Mouse (Mus musculus): ENCODE results near the gene Cacna1d. TPM values are rescaled to one million over a fixed set of nuclear protein-coding genes. Genes with fewer than 3 reads are reported as not detected.

Cacna1d gene
- polyA plus RNA-seq, 1 experiment from 2014 or later = 2.6 TPM

- no peak for ATAC-seq
- no peaks in the 10 kb centered on the region for H3K9me3 ChIP-seq (ENCODE audit: control insufficient read depth, low read length)
- H3K4me3 ChIP-seq (ENCODE audit: low read length) = no peak overlapping the region
- WGBS = 49% methylated on average over 9 of the region's 9 CpGs
- no peaks in the 10 kb centered on the region for H3K4me1 ChIP-seq (ENCODE audit: control insufficient read depth, insufficient read depth, low read length)
- H3K27ac ChIP-seq (ENCODE audit: low read length) = no peak overlapping the region
- H3K27me3 ChIP-seq (replicated peaks; ENCODE audit: control insufficient read depth, insufficient read depth, low read length) = no peaks in the 10 kb centered on the region
- H3K9ac ChIP-seq (ENCODE audit: low read depth, low read length) = no peak overlapping the region
- no peaks in the 10 kb centered on the region for H3K36me3 ChIP-seq (ENCODE audit: control insufficient read depth, insufficient read depth, low read length)
- H3K4me2 ChIP-seq (ENCODE audit: low read depth, low read length) = no peak overlapping the region
Observed at GRCm38 (mm10) chr14:30019792-30020575, 471.3 kb downstream of the Cacna1d start.

GRCm38 (mm10) chr14:30019375-30019774, 471.9 kb downstream of the Cacna1d start:
- H3K27me3 ChIP-seq (replicated peaks; ENCODE audit: control insufficient read depth, insufficient read depth, low read length) = no peaks in the 10 kb centered on the region
- H3K27ac ChIP-seq (ENCODE audit: low read length) = no peak overlapping the region
- no peak overlapping the region for H3K9ac ChIP-seq (ENCODE audit: low read depth, low read length)
- no peaks in the 10 kb centered on the region for H3K9me3 ChIP-seq (ENCODE audit: control insufficient read depth, low read length)
- no peaks in the 10 kb centered on the region for H3K4me1 ChIP-seq (ENCODE audit: control insufficient read depth, insufficient read depth, low read length)
- H3K36me3 ChIP-seq (ENCODE audit: control insufficient read depth, insufficient read depth, low read length) = no peaks in the 10 kb centered on the region
- H3K4me3 ChIP-seq (ENCODE audit: low read length) = no peak overlapping the region
- H3K4me2 ChIP-seq (ENCODE audit: low read depth, low read length) = no peak overlapping the region
- WGBS = 92% methylated on average over 8 of the region's 8 CpGs
- ATAC-seq = no peak

- Histone ChIP-seq H3K4me2 (ENCODE audit: low read depth, low read length) (no peak overlapping the region), H3K9me3 (ENCODE audit: control insufficient read depth, low read length) (no peaks in the 10 kb centered on the region), H3K4me3 (ENCODE audit: low read length) (no peak overlapping the region), H3K27me3 (replicated peaks; ENCODE audit: control insufficient read depth, insufficient read depth, low read length) (no peaks in the 10 kb centered on the region), H3K4me1 (ENCODE audit: control insufficient read depth, insufficient read depth, low read length) (no peaks in the 10 kb centered on the region), H3K36me3 (ENCODE audit: control insufficient read depth, insufficient read depth, low read length) (no peaks in the 10 kb centered on the region), H3K9ac (ENCODE audit: low read depth, low read length) (no peak overlapping the region), H3K27ac (ENCODE audit: low read length) (no peak overlapping the region)
- no peak for ATAC-seq
- 89% methylated on average over 6 of the region's 6 CpGs for WGBS
Observed at GRCm38 (mm10) chr14:30018846-30019245, 472.4 kb downstream of the Cacna1d start.

DNA sequence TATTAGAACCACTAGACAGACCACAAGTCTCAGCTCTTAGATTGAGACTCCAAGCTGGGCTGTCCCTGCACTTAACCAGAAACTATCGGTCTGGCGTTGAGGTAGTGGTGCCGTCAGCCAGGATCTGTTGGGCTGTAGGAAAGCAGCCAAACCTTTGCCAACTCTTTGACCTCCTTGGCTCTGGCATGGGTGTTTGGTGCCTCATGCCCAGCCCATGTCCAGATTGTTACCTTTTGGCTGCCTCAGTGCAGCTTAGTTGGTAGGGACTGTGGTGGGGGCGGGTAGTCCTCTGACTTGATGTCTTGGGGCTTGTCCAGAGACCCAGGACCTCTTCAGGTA, 472.8 kb downstream of the Cacna1d start:
- no peaks in the 10 kb centered on the region for H3K4me1 ChIP-seq (ENCODE audit: control insufficient read depth, insufficient read depth, low read length)
- no peaks in the 10 kb centered on the region for H3K27me3 ChIP-seq (replicated peaks; ENCODE audit: control insufficient read depth, insufficient read depth, low read length)
- H3K27ac ChIP-seq (ENCODE audit: low read length) = no peak overlapping the region
- 91% methylated on average over 4 of the region's 4 CpGs for WGBS
- H3K4me3 ChIP-seq (ENCODE audit: low read length) = no peak overlapping the region
- no peak overlapping the region for H3K4me2 ChIP-seq (ENCODE audit: low read depth, low read length)
- no peak for ATAC-seq
- no peaks in the 10 kb centered on the region for H3K36me3 ChIP-seq (ENCODE audit: control insufficient read depth, insufficient read depth, low read length)
- H3K9me3 ChIP-seq (ENCODE audit: control insufficient read depth, low read length) = no peaks in the 10 kb centered on the region
- H3K9ac ChIP-seq (ENCODE audit: low read depth, low read length) = no peak overlapping the region

- H3K9me3 ChIP-seq (ENCODE audit: control insufficient read depth, low read length) = no peaks in the 10 kb centered on the region
- H3K36me3 ChIP-seq (ENCODE audit: control insufficient read depth, insufficient read depth, low read length) = no peaks in the 10 kb centered on the region
- H3K4me1 ChIP-seq (ENCODE audit: control insufficient read depth, insufficient read depth, low read length) = no peaks in the 10 kb centered on the region
- 77% methylated on average over 8 of the region's 8 CpGs for WGBS
- no peak overlapping the region for H3K4me3 ChIP-seq (ENCODE audit: low read length)
- no peaks in the 10 kb centered on the region for H3K27me3 ChIP-seq (replicated peaks; ENCODE audit: control insufficient read depth, insufficient read depth, low read length)
- H3K27ac ChIP-seq (ENCODE audit: low read length) = 0 out of 2 replicates have a peak overlapping the region, but pooled peaks have one; percentile 26
- no peak overlapping the region for H3K4me2 ChIP-seq (ENCODE audit: low read depth, low read length)
- H3K9ac ChIP-seq (ENCODE audit: low read depth, low read length) = no peak overlapping the region
- ATAC-seq = peak; percentile 80
Observed at GRCm38 (mm10) chr14:30017794-30018462, 473.3 kb downstream of the Cacna1d start.

GRCm38 (mm10) chr14:30016666-30017065, 474.6 kb downstream of the Cacna1d start:
- Histone ChIP-seq H3K4me2 (ENCODE audit: low read depth, low read length) (no peak overlapping the region), H3K27ac (ENCODE audit: low read length) (no peak overlapping the region), H3K9me3 (ENCODE audit: control insufficient read depth, low read length) (no peaks in the 10 kb centered on the region), H3K4me3 (ENCODE audit: low read length) (no peak overlapping the region), H3K36me3 (ENCODE audit: control insufficient read depth, insufficient read depth, low read length) (no peaks in the 10 kb centered on the region), H3K27me3 (replicated peaks; ENCODE audit: control insufficient read depth, insufficient read depth, low read length) (no peaks in the 10 kb centered on the region), H3K9ac (ENCODE audit: low read depth, low read length) (no peak overlapping the region), H3K4me1 (ENCODE audit: control insufficient read depth, insufficient read depth, low read length) (no peaks in the 10 kb centered on the region)
- WGBS = 84% methylated on average over 5 of the region's 5 CpGs
- ATAC-seq = no peak

GRCm38 (mm10) chr14:30015008-30015407, 476.2 kb downstream of the Cacna1d start:
- peaks cover 4% of the 10 kb centered on the region; the same call in 1 of the 2 replicates for H3K4me1 ChIP-seq (ENCODE audit: control insufficient read depth, insufficient read depth, low read length)
- no peaks in the 10 kb centered on the region for H3K27me3 ChIP-seq (replicated peaks; ENCODE audit: control insufficient read depth, insufficient read depth, low read length)
- no peak overlapping the region for H3K27ac ChIP-seq (ENCODE audit: low read length)
- no peak overlapping the region for H3K4me2 ChIP-seq (ENCODE audit: low read depth, low read length)
- no peak overlapping the region for H3K4me3 ChIP-seq (ENCODE audit: low read length)
- ATAC-seq = no peak
- 68% methylated on average over 1 of the region's 1 CpGs for WGBS
- H3K36me3 ChIP-seq (ENCODE audit: control insufficient read depth, insufficient read depth, low read length) = no peaks in the 10 kb centered on the region
- H3K9ac ChIP-seq (ENCODE audit: low read depth, low read length) = no peak overlapping the region
- no peaks in the 10 kb centered on the region for H3K9me3 ChIP-seq (ENCODE audit: control insufficient read depth, low read length)

DNA sequence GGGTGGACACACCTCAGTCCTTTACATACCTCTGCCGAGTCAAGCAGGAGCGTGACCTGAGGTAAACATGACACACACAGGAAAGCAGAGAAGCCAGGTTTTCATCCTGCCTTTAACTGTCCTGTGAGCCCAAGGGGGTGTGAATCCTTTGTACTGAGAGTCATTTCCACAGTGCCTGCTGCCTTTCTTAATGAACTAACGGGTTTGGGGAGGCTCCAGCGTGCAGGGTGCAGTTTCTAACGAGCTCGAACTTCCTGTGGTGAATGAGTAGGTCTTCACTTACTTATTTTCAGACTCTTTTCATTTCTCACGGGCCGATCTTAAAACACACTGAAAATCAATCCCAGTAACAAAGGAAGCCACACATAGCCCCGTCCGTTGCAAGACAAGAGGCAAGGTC, 476.8 kb downstream of the Cacna1d start:
- H3K36me3 ChIP-seq (ENCODE audit: control insufficient read depth, insufficient read depth, low read length) = no peaks in the 10 kb centered on the region
- H3K4me1 ChIP-seq (ENCODE audit: control insufficient read depth, insufficient read depth, low read length) = peaks cover 7% of the 10 kb centered on the region; the same call in 1 of the 2 replicates
- 66% methylated on average over 10 of the region's 10 CpGs for WGBS
- H3K27me3 ChIP-seq (replicated peaks; ENCODE audit: control insufficient read depth, insufficient read depth, low read length) = no peaks in the 10 kb centered on the region
- no peaks in the 10 kb centered on the region for H3K9me3 ChIP-seq (ENCODE audit: control insufficient read depth, low read length)
- no peak for ATAC-seq
- no peak overlapping the region for H3K9ac ChIP-seq (ENCODE audit: low read depth, low read length)
- H3K27ac ChIP-seq (ENCODE audit: low read length) = no peak overlapping the region
- no peak overlapping the region for H3K4me2 ChIP-seq (ENCODE audit: low read depth, low read length)
- no peak overlapping the region for H3K4me3 ChIP-seq (ENCODE audit: low read length)

DNA sequence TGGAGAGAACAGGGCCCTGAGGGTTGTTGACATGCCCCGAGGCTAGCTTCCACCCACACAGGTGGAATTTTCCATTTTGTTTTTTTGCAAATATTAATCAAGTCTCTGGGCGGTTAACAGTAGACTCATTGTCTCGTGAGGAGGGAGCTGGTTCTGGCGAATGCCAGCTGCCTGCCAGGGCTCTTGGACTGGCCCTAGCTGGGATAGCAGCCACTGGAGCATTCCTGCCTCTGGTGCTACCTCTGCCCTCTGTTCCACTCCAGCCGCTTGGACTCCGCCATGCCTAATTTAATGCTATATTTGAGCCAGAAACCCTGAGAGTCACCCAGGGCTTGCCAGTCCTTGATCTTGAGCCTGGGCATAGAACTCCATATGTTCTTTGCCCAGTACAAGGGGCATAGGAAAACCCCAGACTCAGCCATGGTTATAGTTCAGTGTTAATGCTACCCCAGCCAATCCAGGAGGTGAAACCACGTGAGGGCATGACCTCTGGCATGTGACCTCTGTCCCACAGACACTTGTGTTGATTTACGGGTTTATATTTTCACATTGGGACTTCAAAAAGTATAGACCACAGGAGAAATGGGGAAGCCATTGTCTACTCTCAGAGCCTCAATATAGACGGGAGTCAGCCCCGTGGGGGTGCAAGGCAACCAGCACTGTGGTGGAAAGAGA, 479.2 kb downstream of the Cacna1d start:
- Histone ChIP-seq H3K27me3 (replicated peaks; ENCODE audit: control insufficient read depth, insufficient read depth, low read length) (peaks cover 5% of the 10 kb centered on the region; the same call in 1 of the 2 replicates), H3K36me3 (ENCODE audit: control insufficient read depth, insufficient read depth, low read length) (no peaks in the 10 kb centered on the region), H3K9me3 (ENCODE audit: control insufficient read depth, low read length) (no peaks in the 10 kb centered on the region), H3K27ac (ENCODE audit: low read length) (no peak overlapping the region), H3K4me1 (ENCODE audit: control insufficient read depth, insufficient read depth, low read length) (peaks cover 17% of the 10 kb centered on the region), H3K9ac (ENCODE audit: low read depth, low read length) (no peak overlapping the region), H3K4me2 (ENCODE audit: low read depth, low read length) (no peak overlapping the region), H3K4me3 (ENCODE audit: low read length) (no peak overlapping the region)
- ATAC-seq = no peak
- 78% methylated on average over 10 of the region's 10 CpGs for WGBS
